Mouse (Mus musculus) hindbrain, embryonic 16.5 days (tissue): Measurements from ENCODE around the gene Kat14. TPM values are rescaled to one million over a fixed set of nuclear protein-coding genes. Genes with fewer than 3 reads are reported as not detected.

ENCODE experiments used
- ATAC-seq: fragments of 200-750 bp; cut with Nextera tagmentation; 2 replicates; pipeline ENCODE4 v1.8.0; 2017; ENCODE audit warnings: moderate TSS enrichment, moderate library complexity
- H3K27ac ChIP-seq: fragments of 300-500 bp; sonication (generic); 2 replicates; pipeline ENCODE4 v1.5.1; 2014; ENCODE audit warnings: low read depth, mild to moderate bottlenecking, control low read depth, low read length, moderate library complexity
- H3K27me3 ChIP-seq: fragments of 300-500 bp; sonication (generic); replicated peaks from 2 replicates; pipeline ENCODE4 v1.6.1; 2014; ENCODE audit warnings: low read length; ENCODE audit not compliant: control insufficient read depth, insufficient read depth
- H3K36me3 ChIP-seq: fragments of 300-500 bp; sonication (generic); 2 replicates; pipeline ENCODE4 v1.6.1; 2014; ENCODE audit warnings: mild to moderate bottlenecking, low read length, moderate library complexity, mixed read lengths; ENCODE audit not compliant: control insufficient read depth, insufficient read depth
- H3K4me1 ChIP-seq: fragments of 300-500 bp; sonication (generic); 2 replicates; pipeline ENCODE4 v1.6.1; 2014; ENCODE audit warnings: low read depth, low read length; ENCODE audit not compliant: control insufficient read depth, insufficient read depth
- H3K4me2 ChIP-seq: fragments of 300-500 bp; sonication (generic); 2 replicates; pipeline ENCODE4 v1.6.1; 2014; ENCODE audit warnings: mild to moderate bottlenecking, low read length, control low read depth, moderate library complexity
- H3K4me3 ChIP-seq: fragments of 300-500 bp; sonication (generic); 2 replicates; pipeline ENCODE4 v1.5.1; 2014; ENCODE audit warnings: mild to moderate bottlenecking, low read length, control low read depth, moderate library complexity
- H3K9ac ChIP-seq: fragments of 300-500 bp; sonication (generic); 2 replicates; pipeline ENCODE4 v1.6.1; 2014; ENCODE audit warnings: low read depth, mild to moderate bottlenecking, control low read depth, low read length, moderate library complexity
- H3K9me3 ChIP-seq: fragments of 300-500 bp; sonication (generic); 2 replicates; pipeline ENCODE4 v1.6.1; 2014; ENCODE audit warnings: mild to moderate bottlenecking, low read length, moderate library complexity; ENCODE audit not compliant: control insufficient read depth
- WGBS: fragments of 180-500 bp; shearing (Covaris S2); extraction: QIAGEN DNeasy Blood & Tissue Kit; methylation state at CpG from one replicate; pipeline ENCODE4 v1.1.7; 2014; 5-methylcytosine and 5-hydroxymethylcytosine counted together
- polyA plus RNA-seq: library from polyadenylated mRNA; unstranded; fragments of >200 nt; fragmentation: Nextera tagmentation; extraction: Ambion mirVana; gene quantifications from 2 replicates; pipeline ENCODE4 v1.2.1, GENCODE M21; 2015

Kat14 gene
- polyA plus RNA-seq, 1 experiment from 2014 or later: 23.2 TPM

- no peak overlapping the region for H3K4me2 ChIP-seq
- H3K27ac ChIP-seq: no peak overlapping the region
- no peak for ATAC-seq
- no peaks in the 10 kb centered on the region for H3K27me3 ChIP-seq
- H3K4me3 ChIP-seq: no peak overlapping the region
- H3K9ac ChIP-seq: no peak overlapping the region
- no peaks in the 10 kb centered on the region for H3K4me1 ChIP-seq
- 74% methylated on average over 7 of the region's 7 CpGs for WGBS
- no peaks in the 10 kb centered on the region for H3K36me3 ChIP-seq
- no peaks in the 10 kb centered on the region for H3K9me3 ChIP-seq
Observed at GRCm38 (mm10) chr2:144429171-144429570, 60.4 kb downstream of the Kat14 start.

GRCm38 (mm10) chr2:144431286-144431825 lies 62.6 kb downstream of the Kat14 start:
- H3K9me3 ChIP-seq: no peaks in the 10 kb centered on the region
- ATAC-seq: no peak
- 74% methylated on average over 5 of the region's 5 CpGs for WGBS
- no peak overlapping the region for H3K4me3 ChIP-seq
- H3K4me1 ChIP-seq: no peaks in the 10 kb centered on the region
- no peak overlapping the region for H3K9ac ChIP-seq
- no peak overlapping the region for H3K4me2 ChIP-seq
- H3K36me3 ChIP-seq: no peaks in the 10 kb centered on the region
- no peaks in the 10 kb centered on the region for H3K27me3 ChIP-seq
- no peak overlapping the region for H3K27ac ChIP-seq

- no peaks in the 10 kb centered on the region for H3K9me3 ChIP-seq
- H3K36me3 ChIP-seq: no peaks in the 10 kb centered on the region
- H3K4me2 ChIP-seq: no peak overlapping the region
- no peak overlapping the region for H3K9ac ChIP-seq
- H3K4me3 ChIP-seq: no peak overlapping the region
- H3K4me1 ChIP-seq: no peaks in the 10 kb centered on the region
- no peaks in the 10 kb centered on the region for H3K27me3 ChIP-seq
- 75% methylated on average over 10 of the region's 10 CpGs for WGBS
- no peak overlapping the region for H3K27ac ChIP-seq
- ATAC-seq: no peak
Observed at GRCm38 (mm10) chr2:144435679-144436078, 66.9 kb downstream of the Kat14 start.

- no peak overlapping the region for H3K4me3 ChIP-seq
- no peak overlapping the region for H3K9ac ChIP-seq
- WGBS: 57% methylated on average over 4 of the region's 4 CpGs
- no peaks in the 10 kb centered on the region for H3K4me1 ChIP-seq
- no peak for ATAC-seq
- H3K4me2 ChIP-seq: no peak overlapping the region
- H3K27ac ChIP-seq: no peak overlapping the region
- no peaks in the 10 kb centered on the region for H3K9me3 ChIP-seq
- no peaks in the 10 kb centered on the region for H3K27me3 ChIP-seq
- H3K36me3 ChIP-seq: no peaks in the 10 kb centered on the region
Observed at GRCm38 (mm10) chr2:144438424-144438823, 69.6 kb downstream of the Kat14 start.

- no peak for ATAC-seq
- Histone ChIP-seq H3K27me3 (no peaks in the 10 kb centered on the region), H3K4me3 (no peak overlapping the region), H3K9ac (no peak overlapping the region), H3K4me1 (no peaks in the 10 kb centered on the region), H3K36me3 (no peaks in the 10 kb centered on the region), H3K9me3 (no peaks in the 10 kb centered on the region), H3K4me2 (no peak overlapping the region), H3K27ac (no peak overlapping the region)
- 75% methylated on average over 3 of the region's 3 CpGs for WGBS
Observed at GRCm38 (mm10) chr2:144439191-144439700, 70.5 kb downstream of the Kat14 start.

GRCm38 (mm10) chr2:144441386-144441915 lies 72.7 kb downstream of the Kat14 start:
- H3K36me3 ChIP-seq: no peaks in the 10 kb centered on the region
- H3K4me2 ChIP-seq: no peak overlapping the region
- no peak overlapping the region for H3K27ac ChIP-seq
- H3K9ac ChIP-seq: no peak overlapping the region
- H3K4me3 ChIP-seq: no peak overlapping the region
- peak; percentile 42; the same call in 1 of the 2 replicates for ATAC-seq
- H3K9me3 ChIP-seq: no peaks in the 10 kb centered on the region
- H3K27me3 ChIP-seq: no peaks in the 10 kb centered on the region
- WGBS: 72% methylated on average over 11 of the region's 11 CpGs
- H3K4me1 ChIP-seq: no peaks in the 10 kb centered on the region

GRCm38 (mm10) chr2:144446360-144446999 lies 77.7 kb downstream of the Kat14 start:
- 82% methylated on average over 7 of the region's 7 CpGs for WGBS
- H3K4me2 ChIP-seq: no peak overlapping the region
- H3K36me3 ChIP-seq: no peaks in the 10 kb centered on the region
- H3K9me3 ChIP-seq: no peaks in the 10 kb centered on the region
- H3K4me3 ChIP-seq: no peak overlapping the region
- no peaks in the 10 kb centered on the region for H3K27me3 ChIP-seq
- H3K9ac ChIP-seq: no peak overlapping the region
- H3K27ac ChIP-seq: no peak overlapping the region
- no peaks in the 10 kb centered on the region for H3K4me1 ChIP-seq
- ATAC-seq: no peak

GRCm38 (mm10) chr2:144450378-144450777 lies 81.6 kb downstream of the Kat14 start:
- no peaks in the 10 kb centered on the region for H3K9me3 ChIP-seq
- 75% methylated on average over 2 of the region's 2 CpGs for WGBS
- ATAC-seq: no peak
- H3K27me3 ChIP-seq: peaks cover 7% of the 10 kb centered on the region
- no peak overlapping the region for H3K9ac ChIP-seq
- no peaks in the 10 kb centered on the region for H3K36me3 ChIP-seq
- H3K4me1 ChIP-seq: no peaks in the 10 kb centered on the region
- H3K4me3 ChIP-seq: no peak overlapping the region
- H3K27ac ChIP-seq: no peak overlapping the region
- H3K4me2 ChIP-seq: no peak overlapping the region

GRCm38 (mm10) chr2:144452364-144453008 lies 83.7 kb downstream of the Kat14 start:
- Histone ChIP-seq H3K9ac (no peak overlapping the region), H3K9me3 (no peaks in the 10 kb centered on the region), H3K27me3 (peaks cover 15% of the 10 kb centered on the region), H3K4me3 (no peak overlapping the region), H3K4me2 (no peak overlapping the region), H3K36me3 (no peaks in the 10 kb centered on the region), H3K4me1 (no peaks in the 10 kb centered on the region), H3K27ac (no peak overlapping the region)
- ATAC-seq: peak; percentile 81
- WGBS: 14% methylated on average over 8 of the region's 8 CpGs
